Mouse (Mus musculus): ENCODE data around the gene Sh3pxd2a.

The Sh3pxd2a gene

GRCm38 (mm10) chr19:47305401-47305800, 158.8 kb downstream of the Sh3pxd2a start:
- peak in 1 of 2 experiments; percentile 29 for DNase-seq

- no peak for DNase-seq
Observed at GRCm38 (mm10) chr19:47304170-47304745, 159.9 kb downstream of the Sh3pxd2a start.

DNA sequence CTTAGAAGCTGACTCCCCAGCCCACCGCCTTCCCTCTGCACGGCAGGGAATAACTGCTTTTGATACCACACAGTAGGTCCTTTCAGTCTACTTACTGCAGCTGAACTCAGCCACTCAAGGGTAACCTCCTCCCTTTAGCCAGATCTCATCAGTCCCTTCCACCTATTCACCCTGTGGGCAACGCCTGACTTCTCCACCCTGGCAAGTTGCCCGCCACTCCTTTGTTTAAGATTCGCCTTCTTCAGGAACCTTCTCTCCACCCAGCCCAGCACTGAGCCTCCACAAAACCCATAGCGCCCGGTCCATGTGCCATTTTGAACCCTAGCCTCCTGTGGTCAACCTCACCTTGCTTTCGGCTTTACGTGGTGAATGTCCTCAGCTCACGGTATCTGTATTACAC, 161.1 kb downstream of the Sh3pxd2a start:
- DNase-seq = peak; percentile 43 to 56

DNA sequence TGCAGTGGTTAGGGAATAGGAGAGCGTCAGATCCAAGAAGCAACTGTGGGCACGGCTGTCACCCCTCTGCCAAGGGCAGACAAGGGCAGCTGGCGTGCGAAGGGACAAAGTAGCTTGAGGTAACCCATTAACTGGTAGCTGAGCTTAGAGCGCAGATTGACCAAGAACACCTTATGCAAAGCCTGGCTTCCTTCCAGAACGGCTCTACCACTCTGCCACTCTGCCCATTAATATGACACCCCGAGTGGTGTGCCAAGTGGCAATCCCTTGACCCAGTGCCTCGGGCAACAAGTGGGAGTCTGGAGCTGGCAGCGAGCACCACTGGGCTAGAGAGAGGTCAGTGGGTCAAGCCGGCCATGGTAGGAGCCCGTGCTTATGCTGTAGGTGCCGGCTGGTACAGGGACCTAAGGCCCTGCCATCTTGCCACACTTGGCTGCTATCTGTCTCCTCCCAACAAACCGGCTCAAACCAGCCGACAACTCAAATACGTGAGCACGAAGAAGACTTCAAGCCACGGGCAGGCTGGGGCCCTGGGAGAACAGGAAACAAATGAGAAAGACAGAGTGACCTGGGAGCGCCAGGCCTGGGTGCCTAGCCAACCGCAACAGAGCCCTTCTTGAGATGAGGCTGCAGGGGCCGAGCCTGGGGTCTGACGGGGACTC, 161.9 kb downstream of the Sh3pxd2a start:
- peak; percentile 86 to 93 for DNase-seq

- no peak for DNase-seq
Observed at GRCm38 (mm10) chr19:47301303-47302190, 162.7 kb downstream of the Sh3pxd2a start.

DNA sequence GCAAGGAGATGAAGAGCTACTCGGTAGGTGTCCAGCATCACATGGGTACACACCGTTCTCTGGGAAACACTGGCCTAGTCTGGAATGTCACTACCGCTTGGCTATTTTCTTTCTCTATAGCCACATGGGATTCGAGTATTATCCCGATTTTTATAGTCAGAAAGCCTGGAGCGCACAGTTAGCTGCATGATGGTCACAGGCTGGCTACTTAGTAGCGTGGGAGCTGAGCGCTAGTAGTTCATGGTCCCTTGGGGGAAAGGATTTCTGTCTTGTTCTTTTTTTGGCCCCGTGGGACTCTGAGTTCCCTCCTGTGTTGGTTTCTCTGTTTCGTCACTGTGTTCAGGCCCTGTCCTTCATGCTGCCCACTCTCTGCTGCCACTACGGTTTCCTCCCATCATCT, 166.1 kb downstream of the Sh3pxd2a start:
- DNase-seq = no peak

- DNase-seq = peak; percentile 36 to 75
Observed at GRCm38 (mm10) chr19:47292451-47292951, 171.7 kb downstream of the Sh3pxd2a start.

DNA sequence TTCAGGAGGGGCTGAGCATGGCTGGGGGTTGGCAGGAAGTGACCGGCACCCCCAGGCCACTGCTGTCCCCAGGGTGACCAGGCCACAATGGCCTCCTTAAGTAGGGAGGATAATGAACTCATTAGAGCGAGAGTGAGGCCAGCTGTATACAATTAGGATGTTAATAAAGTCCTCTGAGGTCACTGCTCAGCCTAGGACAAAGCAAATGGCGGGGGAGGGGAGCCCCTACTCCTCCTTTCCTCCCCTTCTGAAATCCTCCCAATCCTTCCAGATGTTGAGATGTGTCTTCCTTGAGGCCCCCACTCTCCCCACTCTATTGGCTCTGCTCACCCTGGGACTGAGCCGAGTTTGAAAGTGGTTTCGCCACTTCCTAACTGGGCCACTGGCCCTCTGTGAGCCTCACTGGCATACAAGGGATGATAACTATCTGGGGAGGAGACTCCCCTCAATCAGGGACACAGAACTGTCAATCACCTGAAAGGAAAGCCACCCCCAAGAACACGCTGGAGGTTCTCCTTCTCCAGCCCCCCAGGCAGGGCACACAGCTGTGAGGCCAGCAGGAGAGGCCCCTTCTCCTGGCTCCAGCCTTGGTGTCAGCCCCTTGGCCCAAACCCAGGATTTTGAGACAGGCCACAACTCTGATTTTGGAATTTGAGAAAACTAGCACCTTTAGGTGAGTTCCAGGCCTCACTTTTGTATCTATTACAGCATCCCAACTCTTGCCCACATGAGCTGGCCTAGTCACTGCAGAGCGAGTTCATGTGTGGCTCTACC, 172.7 kb downstream of the Sh3pxd2a start:
- DNase-seq = peak; percentile 58

- no peak for DNase-seq
Observed at GRCm38 (mm10) chr19:47286886-47287450, 177.2 kb downstream of the Sh3pxd2a start.

- no peak for DNase-seq
Observed at GRCm38 (mm10) chr19:47285581-47285980, 178.6 kb downstream of the Sh3pxd2a start.

DNA sequence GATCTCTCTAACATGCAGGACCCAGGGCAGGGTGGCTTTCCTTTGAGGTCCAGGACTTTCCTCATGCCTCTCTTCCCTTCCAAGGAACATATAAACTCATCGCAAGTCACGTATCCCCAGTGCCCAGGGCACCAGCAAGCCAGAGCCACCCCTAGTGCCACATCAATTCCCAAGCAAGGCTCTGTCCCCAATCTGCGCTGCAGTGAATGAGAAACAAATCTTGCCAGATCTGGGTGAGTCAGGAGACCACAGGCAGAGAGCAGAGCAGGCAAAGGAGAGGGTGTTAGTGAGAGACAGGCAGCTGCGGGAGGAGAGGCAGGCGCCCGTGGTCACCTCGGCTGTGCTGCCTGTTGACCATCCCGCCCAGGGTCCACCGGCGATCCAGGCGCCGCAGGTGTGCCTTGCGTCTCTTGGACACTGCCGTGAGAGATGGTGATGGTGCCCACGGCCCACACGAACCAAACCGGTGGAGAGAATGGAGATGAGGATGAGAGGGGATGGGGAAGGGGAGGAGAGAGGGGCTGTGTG, 181.4 kb downstream of the Sh3pxd2a start:
- no peak for DNase-seq

- DNase-seq = peak; percentile 23 to 50
Observed at GRCm38 (mm10) chr19:47282050-47282454, 182.1 kb downstream of the Sh3pxd2a start.

DNA sequence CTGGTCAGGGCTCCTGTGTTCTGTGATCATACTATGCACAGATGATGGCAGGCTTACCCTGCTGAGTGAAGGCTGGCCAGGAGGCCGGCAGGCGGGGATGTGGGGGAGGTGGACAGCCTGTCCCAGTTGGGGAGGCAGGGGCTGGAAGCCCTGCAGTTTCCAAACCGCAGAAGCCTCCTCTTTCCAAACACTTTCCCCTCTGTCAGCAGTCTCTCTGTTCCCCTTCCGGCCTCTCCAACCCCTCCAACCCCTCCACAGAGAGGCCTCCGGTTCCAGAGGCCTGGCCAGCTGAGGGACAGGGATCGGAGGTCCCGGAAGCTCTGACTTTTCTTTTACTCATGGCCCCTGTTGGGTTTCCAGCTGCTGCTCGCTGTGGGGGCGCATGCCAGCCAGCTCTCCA, 183.3 kb downstream of the Sh3pxd2a start:
- DNase-seq = peak; percentile 40 to 73

DNA sequence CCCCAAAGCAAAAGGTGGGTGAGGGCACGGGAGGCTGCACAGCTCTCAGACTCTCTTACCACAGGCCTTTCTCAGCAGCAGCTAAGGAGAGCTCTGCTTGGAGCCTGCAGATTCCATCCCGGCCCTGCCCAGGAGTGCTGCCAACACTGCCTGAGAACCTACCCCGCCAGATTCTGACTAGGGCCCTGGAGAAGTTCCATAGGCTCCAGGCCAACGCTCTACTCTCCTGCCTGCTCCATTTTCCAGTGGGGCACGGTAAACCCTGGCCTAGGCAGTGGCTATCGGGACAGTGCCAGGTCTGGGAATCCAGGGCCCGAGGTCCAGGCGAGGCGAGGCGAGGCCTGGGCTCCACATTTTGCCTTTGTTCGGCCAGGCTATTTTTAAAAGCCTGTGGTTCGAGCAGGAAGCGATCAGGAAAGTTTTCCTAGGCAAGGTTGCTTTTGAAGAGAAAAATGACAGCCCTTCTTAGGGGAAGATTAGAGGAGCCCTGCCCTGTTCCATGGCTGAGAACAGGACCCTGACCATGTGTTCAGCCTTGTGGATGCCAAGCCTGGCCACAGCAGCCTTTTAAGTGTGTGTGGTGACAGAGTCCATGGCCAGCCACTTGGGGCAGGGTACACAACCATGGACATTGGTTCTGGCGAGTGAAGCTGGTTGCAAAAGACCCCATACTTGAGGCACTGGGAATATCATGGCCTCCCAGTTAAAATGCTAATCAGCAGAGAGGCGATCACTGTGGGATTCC, 184.2 kb downstream of the Sh3pxd2a start:
- DNase-seq = peak; percentile 68 to 81

- DNase-seq = peak; percentile 38 to 68
Observed at GRCm38 (mm10) chr19:47279372-47279771, 184.8 kb downstream of the Sh3pxd2a start.

DNA sequence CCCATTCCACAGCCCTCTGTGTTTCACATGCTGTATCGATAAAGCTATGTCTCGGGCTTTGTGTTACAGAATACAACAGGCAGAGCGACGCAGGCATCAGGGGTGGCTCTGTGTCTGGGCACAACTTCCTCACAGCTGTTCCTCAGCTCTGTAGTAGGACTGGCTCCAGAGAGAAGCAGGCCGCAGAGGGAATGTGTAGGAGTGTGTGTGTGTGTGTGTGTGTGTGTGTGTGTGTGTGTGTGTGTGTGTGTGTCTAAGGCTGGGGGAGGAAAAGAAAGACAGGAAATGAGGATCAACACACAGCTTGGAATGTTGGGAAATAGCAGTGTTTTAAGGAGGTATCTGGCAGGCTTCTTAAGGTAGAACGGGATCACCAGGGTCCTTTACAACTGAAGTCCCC, 187.5 kb downstream of the Sh3pxd2a start:
- peak; percentile 62 to 68 for DNase-seq

- DNase-seq = no peak
Observed at GRCm38 (mm10) chr19:47270520-47270919, 193.7 kb downstream of the Sh3pxd2a start.

DNA sequence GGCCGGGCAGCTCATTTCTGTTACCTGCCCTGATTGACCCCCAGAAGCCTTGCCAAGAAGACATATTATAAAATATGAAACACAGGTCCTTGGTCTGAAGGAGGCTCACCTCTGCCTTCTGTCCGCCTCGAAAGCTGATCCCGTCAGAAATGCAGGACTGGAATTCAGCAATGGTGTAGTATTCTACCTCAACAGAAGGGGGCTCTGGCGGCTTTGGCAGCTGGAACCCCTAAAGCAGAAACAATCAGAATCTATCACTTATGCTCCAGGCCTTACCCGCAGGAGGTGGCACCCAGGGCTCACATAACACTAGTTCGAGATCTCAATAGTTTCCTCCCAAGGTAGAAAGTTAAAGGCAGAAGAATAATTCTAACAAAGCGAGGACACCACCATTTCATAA, 194.5 kb downstream of the Sh3pxd2a start:
- DNase-seq = peak in 1 of 2 experiments; percentile 42

- DNase-seq = no peak
Observed at GRCm38 (mm10) chr19:47267066-47267465, 197.1 kb downstream of the Sh3pxd2a start.

- no peak for DNase-seq
Observed at GRCm38 (mm10) chr19:47266070-47266801, 198.0 kb downstream of the Sh3pxd2a start.

Measured in kidney, postnatal 25 days (tissue).